Mouse (Mus musculus) layer of hippocampus, adult 9-11 months (tissue): ENCODE data around the gene Nup62cl.

Experiments used
- DNase-seq: peaks from one replicate; pipeline ENCODE4 v3.0.0; 2022

The Nup62cl gene

DNA sequence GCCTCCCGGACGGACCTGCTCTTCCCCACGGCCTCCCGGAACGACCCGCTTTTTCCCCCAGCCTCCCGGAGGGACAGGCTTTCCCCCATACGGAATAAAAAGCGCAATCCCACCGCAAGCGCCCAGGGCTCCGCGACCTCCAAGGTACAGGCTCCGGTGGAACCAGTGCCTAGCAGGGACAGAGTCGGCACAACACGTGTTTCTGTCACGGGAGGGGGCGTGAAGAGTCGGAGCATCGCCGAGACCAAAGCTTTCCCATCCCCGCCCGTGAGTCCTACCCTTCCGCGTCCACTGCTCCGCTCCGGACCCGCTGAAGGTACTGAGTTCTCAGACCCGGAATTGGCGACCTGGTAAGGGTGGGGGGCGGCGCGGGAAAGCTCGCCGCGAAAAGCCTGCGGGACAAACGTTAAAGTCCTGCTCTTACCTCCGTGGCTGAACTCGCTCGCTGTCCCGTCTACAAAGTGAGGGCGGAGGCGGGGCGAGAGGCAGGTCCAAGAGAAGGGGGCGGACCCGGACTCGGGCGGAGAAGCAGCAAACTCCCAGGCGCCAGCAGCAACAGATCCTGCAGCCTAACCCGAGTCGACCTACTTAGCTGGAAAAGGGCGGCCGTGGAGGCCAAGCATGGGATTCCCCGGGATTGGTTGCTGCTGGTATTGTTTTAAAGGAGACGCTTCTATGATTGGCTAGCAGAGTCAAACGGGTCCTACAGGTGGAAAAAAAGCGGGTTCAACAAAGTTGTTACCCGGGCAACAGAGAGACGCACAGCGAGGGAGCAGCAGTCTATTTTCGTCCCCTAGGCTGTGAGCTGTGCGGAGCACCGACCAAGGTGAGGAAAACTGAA lies at the start of gene Nup62cl, which contains the start of gene Pih1h3b:
Nup62cl (minus strand) TSS at position 578 of the 841 bp plus-strand sequence.
Pih1h3b (plus strand) TSS at position 745 of the 841 bp plus-strand sequence.
- DNase-seq, result peak; percentile 1

DNA sequence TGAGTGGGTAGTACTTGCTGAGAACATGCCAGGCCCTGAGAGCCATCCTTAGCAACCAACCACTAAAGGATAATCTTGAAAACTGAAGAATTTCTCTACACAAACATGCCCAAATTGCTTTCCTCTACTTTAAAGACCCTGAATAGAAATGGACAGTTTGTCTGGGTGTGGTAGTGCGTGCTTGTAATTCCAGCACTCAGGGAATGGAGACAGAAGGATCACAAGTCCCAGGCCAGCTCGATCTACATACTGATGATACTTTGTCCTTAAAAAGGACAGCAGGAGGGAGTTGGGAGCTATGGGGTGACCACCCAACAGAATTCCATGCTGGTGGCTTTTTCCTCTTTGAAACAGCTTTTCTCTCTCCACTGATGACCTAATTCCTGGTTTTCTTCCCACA lies 31.6 kb upstream of the Nup62cl start:
- DNase-seq, result no peak

DNA sequence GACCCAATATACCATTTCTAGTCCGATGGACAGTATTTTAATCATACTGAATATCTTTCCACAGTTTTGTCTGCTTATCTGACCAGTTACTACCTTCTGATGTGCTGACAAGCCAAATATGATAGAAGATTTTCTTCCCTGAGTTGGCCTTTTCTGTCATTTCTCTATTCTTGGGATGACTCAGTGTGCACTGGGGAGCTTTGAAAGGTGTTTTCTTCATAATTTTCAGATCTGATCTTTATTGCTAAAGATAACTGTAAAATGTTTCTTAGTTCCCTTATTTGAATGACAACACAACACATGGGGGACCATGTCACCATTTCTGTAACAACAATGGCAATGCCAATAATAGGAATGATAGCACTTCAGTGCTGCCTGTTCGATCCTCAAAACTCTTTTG lies 20.0 kb upstream of the Nup62cl start:
- DNase-seq, result no peak

DNA sequence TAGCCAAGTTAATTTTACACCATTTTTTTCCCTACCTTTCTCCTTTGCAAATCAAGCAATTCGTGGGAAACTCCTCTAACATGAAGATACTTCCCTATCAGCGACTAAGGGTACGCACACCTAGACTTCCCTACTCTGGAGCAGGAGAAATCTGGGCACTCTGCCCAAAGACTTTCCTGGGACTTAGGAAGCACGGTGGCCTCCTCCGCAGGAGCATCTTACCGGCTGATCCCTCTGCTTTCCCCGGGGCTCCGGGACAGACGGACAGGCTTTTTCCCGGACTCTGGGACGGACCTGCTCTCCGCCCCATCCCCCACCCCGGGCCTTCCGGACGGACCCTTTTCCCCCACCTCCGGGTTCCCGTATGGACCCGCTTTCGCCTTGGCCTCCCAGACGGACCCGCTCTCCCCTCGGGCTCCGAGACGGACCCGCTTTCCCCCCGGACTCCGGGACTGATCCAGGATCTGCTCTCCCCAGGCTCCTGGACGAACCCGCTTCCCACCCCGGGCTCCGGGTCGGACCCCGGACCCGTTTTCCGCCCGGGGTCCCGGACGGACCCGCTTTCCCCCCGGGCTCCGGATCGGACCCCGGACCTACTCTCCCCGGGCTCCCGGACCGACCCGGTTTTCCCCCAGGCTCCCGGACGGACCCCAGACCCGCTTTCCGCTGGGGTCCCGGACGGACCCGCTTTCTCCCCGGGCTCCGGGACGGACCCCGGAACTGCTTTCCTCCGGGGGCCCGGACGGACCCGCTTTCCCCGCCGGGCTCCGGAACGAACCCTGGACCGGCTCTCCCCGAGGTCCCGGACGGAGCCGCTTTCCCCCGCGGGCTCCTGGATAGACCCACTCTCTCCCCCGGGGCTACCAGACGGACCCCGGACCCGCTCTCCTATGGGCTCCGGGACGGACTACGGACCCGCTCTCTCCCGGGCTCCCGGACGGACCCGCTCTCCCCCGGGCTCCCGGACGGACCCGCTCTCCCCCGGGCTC lies 1.3 kb downstream of the Nup62cl start:
- DNase-seq, result no peak

DNA sequence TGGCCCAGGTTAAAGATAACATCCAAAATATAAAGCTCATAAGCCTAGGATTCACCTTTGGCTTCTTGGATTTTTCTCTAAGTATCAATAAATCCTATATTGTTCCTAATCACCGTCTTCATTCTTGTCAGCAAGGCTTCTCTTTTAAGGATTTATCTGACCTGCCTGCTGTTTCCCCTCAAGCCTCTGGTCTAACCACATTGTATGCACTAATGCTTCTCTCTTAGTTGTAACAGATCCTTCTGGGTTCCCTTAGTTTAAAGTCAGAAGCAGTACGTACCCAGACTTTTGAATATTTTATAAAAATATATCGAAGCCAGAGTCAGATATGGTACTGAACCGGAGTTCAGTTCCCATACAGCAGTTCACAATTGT lies 63.8 kb downstream of the Nup62cl start:
- no peak for DNase-seq

DNA sequence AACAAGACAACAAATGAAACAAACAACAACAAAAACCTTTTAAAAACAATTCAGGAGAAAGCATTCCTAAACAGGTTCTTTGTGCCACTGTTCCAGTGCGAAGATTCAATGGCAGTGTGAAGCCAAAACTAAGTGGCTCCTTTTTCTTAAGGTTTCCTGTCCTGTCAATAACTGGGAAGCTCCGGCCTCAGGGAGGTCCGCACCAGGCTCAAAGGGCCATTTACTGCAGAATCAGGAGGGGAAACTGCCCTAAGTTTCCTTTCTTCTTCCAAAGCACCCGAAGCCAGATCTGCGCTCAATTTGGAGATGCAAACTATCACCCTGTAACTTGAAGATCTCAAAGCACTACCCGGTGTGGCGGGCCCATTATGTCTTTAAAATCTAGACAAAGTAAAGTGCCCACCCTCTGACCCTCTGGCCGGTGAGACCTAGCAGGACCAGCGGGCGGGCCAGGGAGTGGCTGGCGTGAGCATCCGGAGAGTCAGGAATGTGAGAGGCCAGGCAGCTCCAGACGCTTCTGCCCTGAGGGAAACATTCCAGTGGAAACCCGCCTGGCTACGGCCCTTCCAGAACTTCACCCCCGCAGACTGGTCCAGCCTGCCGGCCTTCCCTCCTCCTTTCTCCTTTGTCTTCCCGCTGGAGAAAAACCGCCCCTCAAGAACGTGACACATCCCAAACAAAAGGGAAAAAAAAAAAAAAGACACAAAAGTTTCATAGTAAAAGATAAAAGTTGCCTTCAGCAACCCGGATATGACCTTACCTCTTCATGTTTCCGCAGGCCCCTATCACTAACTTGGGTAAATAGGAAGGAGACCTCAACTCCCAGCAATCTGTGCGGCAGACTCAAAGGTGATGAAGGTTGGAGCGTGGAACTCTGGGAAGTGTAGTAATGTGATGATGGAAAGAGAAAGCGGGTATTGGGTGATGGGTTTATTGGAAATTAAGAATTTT lies 64.5 kb downstream of the Nup62cl start, which contains the start of gene Rbm41:
Rbm41 (minus strand) TSS at position 856 of the 951 bp plus-strand sequence.
- DNase-seq, result peak; percentile 39

DNA sequence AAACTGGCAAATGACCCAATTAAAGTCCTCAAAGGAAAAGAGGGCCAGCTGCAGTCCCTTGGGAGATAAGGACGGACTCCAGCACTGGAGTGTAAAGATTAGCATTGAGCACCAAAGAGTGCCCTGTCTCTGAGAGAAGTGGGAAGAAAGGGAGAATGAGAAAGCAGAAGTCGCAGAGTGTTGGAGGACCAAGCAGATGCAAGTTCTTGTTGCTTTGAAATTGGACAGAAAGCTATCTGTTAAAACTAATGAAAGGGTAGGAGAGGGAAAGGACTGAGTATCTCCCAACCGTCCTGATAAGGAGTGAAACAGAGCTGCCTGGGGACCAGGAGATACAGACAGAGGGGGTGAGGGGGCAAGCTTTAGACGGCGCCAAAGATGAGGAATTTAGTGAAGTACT lies 80.4 kb downstream of the Nup62cl start:
- no peak for DNase-seq
